Mouse (Mus musculus) heart, adult 8-10 months (tissue): ENCODE data around the gene Ets1. TPM values are rescaled to one million over a fixed set of nuclear protein-coding genes. Genes with fewer than 3 reads are reported as not detected.

Experiments
- DNase-seq: peaks from one replicate; pipeline ENCODE4 v3.0.0; 2022; ENCODE audit warnings: low spot score
- total RNA-seq, 4 experiments: library from RNA; stranded (reverse); gene quantifications; 2 replicates each; pipeline ENCODE4 v1.2.4; 2022

Ets1 gene
- total RNA-seq, 4 experiments from 2014 or later: 38.1 to 53.7 (median 46.6) TPM

DNA sequence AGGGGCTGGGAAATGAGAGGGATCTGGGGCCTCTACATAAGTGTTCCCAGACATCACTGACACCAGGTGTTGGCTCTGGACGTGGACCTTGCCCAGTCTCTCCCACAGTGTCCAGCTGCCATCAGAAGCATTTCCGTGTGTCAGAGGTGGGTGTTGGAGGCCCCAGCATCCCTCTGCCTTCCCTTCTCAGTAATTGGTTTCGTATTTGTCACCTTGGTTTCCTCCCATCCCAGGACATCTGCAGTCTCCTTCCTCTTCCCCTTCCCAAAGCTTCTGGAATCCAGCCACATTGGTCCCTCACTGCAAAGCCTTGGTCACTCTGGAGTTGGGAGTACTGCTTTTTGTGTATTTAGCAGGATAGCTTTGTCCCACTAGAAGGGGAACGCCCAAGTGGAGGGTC lies 75.7 kb downstream of the Ets1 start:
- peak; percentile 54 for DNase-seq

- no peak for DNase-seq
Measured at GRCm38 (mm10) chr9:32712383-32712910, 76.4 kb downstream of the Ets1 start.

DNA sequence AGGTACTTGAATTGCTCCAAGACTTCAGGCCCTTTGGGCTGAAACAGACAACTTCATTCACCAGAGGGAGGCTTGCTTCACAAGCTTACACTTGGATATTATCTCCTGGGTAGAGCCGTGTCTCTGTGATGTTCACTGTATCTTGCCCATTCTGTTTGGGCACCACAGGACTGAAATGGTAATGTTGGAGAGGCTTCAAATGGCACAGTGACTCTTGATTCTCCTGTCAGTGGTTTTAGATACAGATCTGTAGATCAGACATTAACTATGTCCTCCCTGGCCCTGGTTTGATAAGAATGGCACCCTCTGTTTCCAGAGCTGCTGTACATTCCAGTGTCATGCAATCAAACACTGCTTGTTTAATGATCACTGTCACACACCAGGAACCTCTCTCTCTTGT lies 77.1 kb downstream of the Ets1 start:
- DNase-seq: no peak

DNA sequence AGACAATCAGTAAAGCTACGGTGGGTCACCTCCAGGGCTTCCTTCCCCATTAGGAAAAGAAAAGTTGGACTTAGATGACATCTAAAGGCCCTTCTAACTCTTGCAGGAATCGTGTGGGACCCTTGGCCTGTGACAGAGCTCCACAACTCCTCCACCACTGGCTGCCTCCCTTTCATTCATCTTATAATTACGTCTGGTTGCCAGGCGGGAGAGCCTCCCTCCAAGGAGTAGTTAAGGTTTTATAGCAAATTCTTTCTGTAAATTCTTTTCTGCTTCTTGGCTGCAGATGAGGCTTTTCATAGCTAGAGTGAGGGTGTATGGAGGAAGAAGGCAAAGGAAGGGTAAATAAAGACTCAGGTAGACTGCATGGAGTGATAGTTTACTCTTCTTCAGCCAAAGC lies 77.8 kb downstream of the Ets1 start:
- DNase-seq: no peak

- no peak for DNase-seq
Measured at GRCm38 (mm10) chr9:32714487-32714886, 78.5 kb downstream of the Ets1 start.

DNA sequence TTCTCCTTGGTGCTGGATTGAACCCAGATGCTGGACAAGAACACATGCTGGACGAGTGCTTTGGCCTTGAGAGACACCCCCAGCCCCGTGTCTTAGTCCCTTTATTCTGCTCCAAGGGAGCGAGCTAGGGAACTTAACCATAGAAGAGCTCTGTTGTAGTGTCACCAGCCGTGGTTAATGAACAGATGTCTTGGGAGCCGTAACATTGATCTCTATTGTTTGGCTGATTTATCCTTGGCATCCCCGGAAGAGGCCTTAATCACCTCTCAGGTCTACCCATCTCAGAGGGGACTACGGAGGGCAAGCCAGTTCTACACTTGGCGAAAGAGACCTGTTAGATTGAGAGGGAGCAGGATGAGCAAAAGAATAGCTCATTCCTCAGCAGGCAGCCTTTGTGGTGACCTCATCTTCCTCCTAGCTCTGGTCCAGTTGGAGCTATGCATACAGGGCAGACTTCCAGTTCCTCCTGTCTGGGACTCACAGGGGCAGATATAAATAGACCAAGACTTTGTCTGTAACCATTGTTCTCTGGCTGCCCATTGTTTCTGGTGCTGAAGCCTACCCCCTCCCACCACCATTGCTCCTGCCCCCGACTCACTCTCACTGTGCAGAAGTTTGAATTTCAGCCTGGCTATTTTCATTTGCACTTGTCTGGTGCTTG lies 79.9 kb downstream of the Ets1 start:
- peak; percentile 91 for DNase-seq

DNA sequence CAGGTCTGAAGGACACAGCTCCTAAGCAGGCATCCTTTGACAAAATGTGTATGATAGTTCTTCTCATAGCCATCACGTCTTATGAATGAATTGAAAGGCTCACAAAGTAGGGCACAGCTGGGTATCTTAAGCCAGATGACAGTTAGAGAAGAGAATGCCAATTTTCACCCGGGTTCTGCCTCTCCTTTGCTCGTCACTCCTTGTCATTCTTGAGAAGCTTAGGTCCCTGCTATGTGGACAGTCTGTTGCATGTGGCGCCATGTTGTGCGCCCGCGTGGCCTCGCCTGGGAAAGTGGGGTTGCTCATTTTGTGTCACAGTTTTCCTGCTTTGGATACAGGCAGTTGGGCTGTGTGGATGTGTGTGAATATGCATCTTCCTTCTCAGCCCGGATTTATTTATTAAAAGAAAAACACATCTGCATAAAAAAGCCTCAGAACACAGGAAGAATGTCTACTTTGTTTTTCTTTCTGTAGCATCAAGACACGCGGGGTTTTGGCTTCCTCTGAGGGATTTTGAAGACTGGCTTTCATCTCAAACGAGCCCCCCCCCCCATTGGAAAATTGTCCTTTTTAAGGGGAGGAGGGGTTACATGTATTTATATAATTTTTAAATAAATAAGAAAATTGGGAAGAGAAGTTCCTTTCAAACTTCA lies 81.4 kb downstream of the Ets1 start:
- DNase-seq: no peak

DNA sequence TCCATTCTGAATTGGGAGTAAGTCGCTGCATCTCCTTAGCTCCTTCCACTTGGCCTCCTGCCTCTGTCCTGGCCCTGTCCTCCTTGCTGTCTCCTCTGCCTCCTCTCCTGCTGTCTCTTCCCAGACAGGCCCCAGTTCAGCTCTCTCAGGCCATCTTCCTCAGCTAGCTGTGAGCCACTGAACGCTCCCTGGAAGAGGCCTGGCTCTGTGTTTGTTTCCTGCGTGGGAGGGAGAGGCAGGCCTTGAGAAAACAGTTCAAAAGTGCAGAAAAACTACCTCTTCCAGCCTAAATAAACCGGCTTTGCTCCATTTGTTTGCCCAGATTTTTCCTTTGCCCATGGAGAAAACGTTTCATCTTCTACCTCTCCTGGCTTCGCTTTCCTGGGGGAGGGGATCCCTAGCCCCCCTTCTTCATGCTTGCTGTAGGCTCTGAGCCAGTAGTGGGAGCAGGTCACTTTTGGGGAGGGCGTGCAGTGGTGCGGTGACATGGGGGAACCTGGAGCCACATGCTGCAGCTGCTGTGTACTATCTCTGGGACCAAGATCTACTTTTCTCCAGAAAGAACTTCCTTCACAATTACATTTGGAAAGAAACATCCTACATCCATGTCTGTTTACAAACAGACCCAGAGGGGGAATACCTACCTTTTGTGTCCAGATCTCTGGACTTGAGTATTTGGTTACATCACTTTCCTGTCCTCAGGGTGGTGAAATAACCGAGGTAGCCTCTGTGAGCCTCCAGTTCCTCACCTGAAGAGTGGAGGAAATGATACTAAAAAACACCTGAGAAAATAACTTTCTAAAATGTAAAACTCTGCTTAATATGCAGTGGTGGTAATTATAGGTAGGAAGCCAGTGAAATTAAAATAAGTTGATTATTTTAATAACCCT lies 82.2 kb downstream of the Ets1 start:
- DNase-seq: no peak

DNA sequence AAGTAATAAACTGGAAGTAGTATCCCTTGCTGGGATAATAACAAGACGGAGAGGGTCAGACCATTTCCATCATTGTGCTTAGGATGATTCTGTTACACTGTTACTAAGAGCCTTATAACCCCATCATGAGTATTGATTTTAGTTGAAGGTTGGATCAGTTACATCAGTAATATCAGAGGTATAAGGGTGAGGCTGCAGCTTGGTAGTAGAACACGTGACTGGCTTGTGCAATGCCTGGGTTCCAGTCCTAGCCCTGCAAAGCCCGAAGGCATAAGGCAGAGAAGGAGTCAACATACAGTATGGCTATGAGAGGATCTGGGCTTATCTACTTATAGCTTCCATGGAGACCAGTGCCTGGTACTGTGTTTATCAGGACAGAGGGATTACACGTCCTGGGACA lies 82.8 kb downstream of the Ets1 start:
- no peak for DNase-seq

DNA sequence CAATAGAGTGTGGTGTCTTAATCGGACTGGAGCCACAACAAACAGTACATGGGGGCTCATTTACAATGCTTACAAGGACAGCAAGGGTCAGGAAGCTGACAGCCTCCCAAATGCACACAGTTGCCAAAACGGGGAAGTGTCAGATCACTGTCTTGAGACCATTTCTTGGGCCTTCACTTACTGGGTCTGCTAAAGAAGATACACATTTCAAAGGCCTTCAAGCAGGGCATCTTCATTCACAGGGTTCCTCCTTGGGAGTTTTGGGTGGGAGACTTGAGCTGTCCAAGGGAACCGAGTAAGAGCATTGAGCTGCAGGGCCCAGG lies 83.9 kb downstream of the Ets1 start:
- no peak for DNase-seq

DNA sequence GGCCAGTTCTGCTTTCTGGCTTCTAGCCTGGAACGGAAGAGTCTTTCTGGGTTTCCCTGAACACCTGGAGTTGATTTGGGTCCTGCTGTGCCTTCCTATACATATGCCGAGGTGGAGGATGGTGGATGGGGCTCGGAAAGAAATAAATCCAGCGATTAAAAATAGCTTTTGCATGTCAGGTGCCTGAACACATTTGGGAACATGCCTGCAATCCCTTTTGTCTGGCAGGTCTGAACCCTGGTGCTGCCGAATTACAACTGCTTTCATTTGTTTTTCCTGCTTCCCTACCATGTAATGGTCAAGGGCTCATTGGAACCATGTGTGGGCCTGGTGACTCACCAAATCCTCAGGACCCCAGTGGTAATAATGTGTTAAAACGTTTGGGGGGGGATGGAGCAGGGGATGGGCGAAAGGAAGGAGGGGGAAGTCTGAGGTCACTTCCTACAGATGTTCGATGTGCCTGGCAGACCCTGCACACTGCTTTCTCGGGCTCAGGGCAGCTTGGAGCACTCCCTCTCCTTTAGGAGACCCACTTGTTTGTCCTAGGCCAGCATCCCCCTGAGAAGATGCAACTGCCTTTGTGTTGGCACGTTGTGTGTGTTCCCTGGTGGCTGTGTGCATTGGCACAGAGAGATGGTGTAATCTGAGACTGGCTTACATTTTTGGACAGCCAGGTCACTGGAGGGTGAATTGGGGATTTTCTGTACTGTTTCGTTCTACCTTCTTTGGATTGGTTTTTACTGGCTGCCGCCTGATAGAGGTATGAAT lies 84.4 kb downstream of the Ets1 start:
- DNase-seq: no peak

GRCm38 (mm10) chr9:32721081-32721480 lies 85.1 kb downstream of the Ets1 start:
- no peak for DNase-seq

GRCm38 (mm10) chr9:32722205-32722604 lies 86.2 kb downstream of the Ets1 start:
- no peak for DNase-seq

DNA sequence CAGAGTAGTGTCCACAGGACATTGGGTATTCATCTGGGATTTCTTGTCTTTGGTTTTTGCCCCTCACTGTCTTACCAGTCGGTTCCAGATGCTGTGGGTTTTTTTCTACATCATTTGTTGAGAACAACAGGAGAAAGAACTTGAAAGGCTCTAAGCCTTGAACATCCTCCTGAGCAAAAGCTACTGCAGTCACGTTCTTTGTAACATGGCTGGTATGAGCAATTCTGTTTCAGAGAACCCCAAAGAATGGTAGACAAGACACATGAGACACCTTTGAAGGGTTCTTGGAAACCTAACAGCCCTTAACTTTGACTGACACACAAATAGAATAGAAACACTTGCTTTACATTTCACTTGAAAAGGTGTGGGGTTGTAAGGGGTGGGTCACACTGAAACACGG lies 86.9 kb downstream of the Ets1 start:
- no peak for DNase-seq

DNA sequence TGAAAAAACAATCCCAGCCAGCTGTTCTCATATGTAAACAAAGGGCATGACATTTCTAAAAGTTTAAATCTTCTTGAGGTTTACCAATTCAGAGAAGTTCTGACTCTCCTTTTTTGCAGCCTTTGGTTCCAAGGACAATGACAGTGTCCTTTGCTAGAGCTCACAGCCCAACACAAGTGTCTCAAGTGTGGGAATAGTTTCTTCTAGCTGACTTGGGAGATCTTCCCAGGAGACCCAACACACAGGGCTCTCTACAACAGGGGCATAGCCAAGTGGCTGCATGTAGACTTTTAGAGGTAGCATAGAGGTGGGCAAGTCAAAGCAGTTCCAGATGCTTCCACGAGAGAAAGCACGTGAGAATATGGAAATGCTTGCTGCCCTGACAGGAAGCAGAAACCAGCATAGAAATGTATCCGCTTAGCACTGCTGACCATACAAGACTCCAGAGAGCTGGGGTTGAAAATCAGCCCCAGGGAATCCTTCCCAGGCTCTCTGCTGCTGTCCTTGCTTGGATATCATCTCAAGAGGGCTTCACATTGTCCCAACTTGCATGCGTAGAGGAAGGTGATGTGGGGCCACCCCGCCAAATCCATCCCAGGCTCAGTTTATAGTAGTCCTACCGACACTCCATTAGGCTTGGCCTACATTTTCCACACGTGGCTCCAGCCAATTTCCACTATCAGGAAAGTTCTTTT lies 88.3 kb downstream of the Ets1 start:
- no peak for DNase-seq

DNA sequence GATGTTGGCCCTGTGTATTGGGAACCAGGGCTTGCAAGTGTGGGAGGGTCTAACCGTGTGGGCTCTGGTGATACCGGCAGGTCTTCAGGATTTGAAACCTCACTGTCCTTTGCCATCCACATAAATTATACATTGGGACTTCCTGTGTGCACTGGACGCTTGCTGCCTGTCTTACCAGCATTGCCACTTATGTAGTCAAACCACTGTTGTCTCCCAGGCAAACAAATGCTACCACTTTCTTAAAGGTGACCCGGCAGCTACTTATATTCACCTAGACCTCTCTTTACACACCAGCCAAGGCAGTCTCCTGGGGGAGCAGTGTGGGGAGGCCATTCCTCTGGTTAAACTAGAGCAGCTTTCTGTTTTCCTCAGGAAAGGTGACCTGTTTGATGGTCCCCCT lies 89.9 kb downstream of the Ets1 start:
- DNase-seq: no peak

DNA sequence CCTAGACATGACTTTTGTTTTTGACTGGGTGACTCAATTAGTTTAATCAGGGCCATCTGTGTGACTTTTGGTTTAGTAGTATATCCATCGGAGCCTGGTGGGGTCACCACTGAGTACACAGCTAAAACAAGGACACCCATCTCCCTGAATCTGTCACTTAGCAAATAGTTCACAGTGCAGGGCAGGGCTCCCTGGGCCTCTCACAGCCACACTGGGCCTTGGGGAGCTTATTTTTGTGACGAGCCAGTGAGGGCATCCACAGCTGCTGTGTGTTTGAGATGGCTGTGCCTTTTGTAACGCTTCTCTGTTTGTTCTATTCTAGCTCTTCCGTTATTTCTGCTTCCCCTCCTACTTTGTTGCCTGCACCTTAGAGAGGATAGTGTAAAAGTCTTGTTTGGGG lies 90.6 kb downstream of the Ets1 start:
- DNase-seq: no peak

DNA sequence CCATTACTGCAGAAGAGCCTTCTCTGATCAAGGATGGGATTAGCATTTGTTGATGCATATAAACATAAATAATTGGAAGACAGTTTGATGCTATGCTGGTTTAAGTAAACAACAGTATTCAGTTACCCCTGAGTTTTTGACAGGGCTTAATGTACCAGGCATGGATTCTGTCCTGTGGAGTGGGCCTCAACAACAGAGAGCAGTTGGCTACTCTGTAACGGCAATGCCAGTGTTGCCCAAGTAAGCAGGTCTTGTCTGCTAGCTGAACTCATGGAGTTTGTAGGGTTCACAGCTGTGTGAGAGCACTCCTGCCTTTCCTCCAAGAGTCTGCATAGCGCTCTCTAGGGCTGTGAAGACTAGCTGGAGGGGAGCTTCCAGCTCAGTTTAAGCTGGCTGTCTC lies 91.0 kb downstream of the Ets1 start:
- no peak for DNase-seq

- DNase-seq: no peak
Measured at GRCm38 (mm10) chr9:32728306-32728705, 92.3 kb downstream of the Ets1 start.

- no peak for DNase-seq
Measured at GRCm38 (mm10) chr9:32728806-32729205, 92.8 kb downstream of the Ets1 start.

GRCm38 (mm10) chr9:32729207-32729606 lies 93.2 kb downstream of the Ets1 start:
- DNase-seq: no peak
